Mouse (Mus musculus) liver, adult 2 months (tissue): ENCODE results near the gene Abhd6. TPM values are rescaled to one million over a fixed set of nuclear protein-coding genes. Genes with fewer than 3 reads are reported as not detected.

Source experiments
- DNase-seq: peaks from one replicate; pipeline ENCODE4 v3.0.0-alpha.2; 2011; ENCODE audit warnings: low read depth, low spot score; ENCODE audit errors: extremely low read depth
- H3K27ac ChIP-seq: fragments of 200-500 bp; replicated peaks from 2 replicates; pipeline ENCODE4 v1.5.1; 2012; ENCODE audit warnings: low read depth, mild to moderate bottlenecking, control low read depth, inconsistent platforms, low read length; ENCODE audit not compliant: insufficient read depth
- H3K27me3 ChIP-seq: fragments of 200-500 bp; 2 replicates; pipeline ENCODE4 v1.6.1; 2012; ENCODE audit warnings: mild to moderate bottlenecking, moderate library complexity, low read length, inconsistent platforms; ENCODE audit not compliant: control insufficient read depth, insufficient read depth
- H3K36me3 ChIP-seq: fragments of 200-500 bp; 2 replicates; pipeline ENCODE4 v1.6.1; 2012; ENCODE audit warnings: low read length, inconsistent platforms; ENCODE audit not compliant: control insufficient read depth, insufficient read depth
- H3K4me1 ChIP-seq: fragments of 200-500 bp; 2 replicates; pipeline ENCODE4 v1.6.1; 2011; ENCODE audit warnings: low read length; ENCODE audit not compliant: control insufficient read depth, insufficient read depth
- H3K4me3 ChIP-seq: fragments of 200-500 bp; 2 replicates; pipeline ENCODE4 v1.5.1; 2011; ENCODE audit warnings: low read depth, mild to moderate bottlenecking, control low read depth, low read length, moderate library complexity; ENCODE audit not compliant: insufficient read depth
- H3K79me2 ChIP-seq: fragments of 200-500 bp; 2 replicates; pipeline ENCODE4 v1.6.1; 2012; ENCODE audit warnings: inconsistent platforms, mild to moderate bottlenecking, low read length, moderate library complexity; ENCODE audit not compliant: control insufficient read depth, insufficient read depth
- H3K9ac ChIP-seq: fragments of 200-500 bp; 2 replicates; pipeline ENCODE4 v1.6.1; 2012; ENCODE audit warnings: low read depth, mild to moderate bottlenecking, control low read depth, inconsistent platforms, low read length
- CTCF ChIP-seq: fragments of 200-500 bp; IDR thresholded peaks from 2 replicates; pipeline ENCODE4 v1.5.1; 2011; ENCODE audit warnings: low read depth, low read length, control low read depth
- POLR2A ChIP-seq: fragments of 200-500 bp; IDR thresholded peaks from 2 replicates; pipeline ENCODE4 v1.6.1; 2011; ENCODE audit warnings: low read length, control low read depth; ENCODE audit not compliant: insufficient read depth; ENCODE audit errors: extremely low read depth
- WGBS: fragments of 180-500 bp; shearing (Covaris S2); methylation state at CpG from one replicate; pipeline ENCODE4 v1.1.7; 2018; 5-methylcytosine and 5-hydroxymethylcytosine counted together
- polyA plus RNA-seq: library from polyadenylated mRNA; depleted of rRNA; stranded (reverse); fragments of >200 nt; gene quantifications from 2 replicates; pipeline ENCODE4 v1.2.3, GENCODE M21; 2012
- total RNA-seq: library from RNA; depleted of rRNA; stranded (reverse); fragments of >200 nt; gene quantifications from 2 replicates; pipeline ENCODE4 v1.2.3, GENCODE M21; 2014

Abhd6 gene
- total and polyA plus RNA-seq, 2 experiments, result 29.2 to 39.6 TPM

DNA sequence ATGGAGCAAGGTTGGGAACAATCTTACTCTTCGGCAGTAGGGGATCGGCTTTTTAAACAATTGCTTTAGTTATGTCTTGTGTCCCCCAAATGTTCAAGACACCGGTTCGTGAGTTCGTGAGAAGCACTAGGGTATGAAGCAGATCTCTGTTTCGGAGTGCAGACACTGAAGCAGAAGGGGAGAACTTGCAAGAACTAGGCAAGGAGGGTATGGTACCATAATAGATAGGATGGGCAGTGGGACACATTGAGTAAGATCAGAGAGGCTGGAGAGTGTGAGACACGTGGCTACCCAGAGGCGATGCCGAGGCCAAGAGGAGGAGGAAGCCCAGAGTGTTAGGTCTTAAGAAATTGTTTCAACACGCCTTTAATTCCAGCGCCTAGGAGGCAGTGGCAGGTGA, 78.0 kb downstream of the Abhd6 start:
- Histone ChIP-seq H3K4me1 (peaks cover 5% of the 10 kb centered on the region), H3K36me3 (peaks cover 16% of the 10 kb centered on the region), H3K4me3 (peak overlapping the region; percentile 88), H3K9ac (peak overlapping the region; percentile 92), H3K27ac (peak overlapping the region; percentile 97), H3K79me2 (peaks cover 9% of the 10 kb centered on the region), H3K27me3 (no peaks in the 10 kb centered on the region)
- WGBS, result 1% methylated on average over 11 of the region's 11 CpGs
- no peak for DNase-seq
- no peak for TF ChIP-seq CTCF
- TF ChIP-seq POLR2A, result no peak

DNA sequence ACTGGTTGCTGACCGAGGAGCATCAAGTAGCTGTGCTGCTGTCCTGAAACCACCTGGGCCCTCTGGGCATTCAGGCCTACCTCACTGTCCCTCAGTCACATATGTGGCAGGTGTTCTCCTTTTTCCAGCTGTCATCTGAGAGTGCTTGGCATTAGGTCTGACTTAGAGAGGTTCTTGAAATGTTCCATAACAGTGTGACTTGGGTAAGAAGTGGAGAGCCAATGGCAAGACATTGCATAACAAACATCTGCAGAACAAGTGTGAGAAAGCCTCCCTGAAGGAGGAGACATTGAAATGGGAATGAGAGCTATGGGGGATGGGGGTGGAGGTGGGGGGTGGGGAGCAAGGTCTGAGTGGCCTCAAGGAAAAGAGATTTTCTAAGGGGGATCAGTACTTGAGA, 80.2 kb downstream of the Abhd6 start:
- Histone ChIP-seq H3K79me2 (peaks cover 9% of the 10 kb centered on the region), H3K27me3 (no peaks in the 10 kb centered on the region), H3K4me3 (no peak overlapping the region), H3K27ac (no peak overlapping the region), H3K9ac (no peak overlapping the region), H3K4me1 (peaks cover 5% of the 10 kb centered on the region), H3K36me3 (peaks cover 33% of the 10 kb centered on the region)
- WGBS, result 94% methylated on average over 1 of the region's 1 CpGs
- DNase-seq, result no peak
- no peak for TF ChIP-seq POLR2A
- TF ChIP-seq CTCF, result no peak

DNA sequence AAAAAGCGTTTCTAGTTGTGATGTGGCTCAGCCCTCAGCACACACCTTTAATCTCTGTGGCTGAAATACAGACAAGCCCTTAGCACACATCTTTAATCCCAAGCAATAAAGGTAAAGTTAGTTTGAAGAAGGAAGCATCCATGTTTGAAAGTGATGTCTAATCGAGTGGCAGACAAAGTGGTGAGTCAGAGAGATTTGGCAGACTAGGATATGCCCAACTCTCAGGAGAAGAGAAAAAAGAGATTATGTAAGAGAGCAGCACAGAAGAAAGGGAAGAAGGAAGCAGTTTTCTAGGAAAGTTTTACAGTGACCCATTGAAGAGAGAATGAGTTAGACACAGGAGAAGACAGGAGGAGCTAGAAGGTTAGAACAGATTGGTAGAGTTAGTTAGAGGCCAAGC, 86.3 kb downstream of the Abhd6 start:
- Histone ChIP-seq H3K4me1 (peaks cover 6% of the 10 kb centered on the region), H3K27ac (no peak overlapping the region), H3K9ac (no peak overlapping the region), H3K4me3 (no peak overlapping the region), H3K79me2 (no peaks in the 10 kb centered on the region), H3K36me3 (peaks cover 53% of the 10 kb centered on the region), H3K27me3 (no peaks in the 10 kb centered on the region)
- DNase-seq, result no peak
- TF ChIP-seq CTCF, result no peak
- WGBS, result 90% methylated on average over 2 of the region's 2 CpGs

DNA sequence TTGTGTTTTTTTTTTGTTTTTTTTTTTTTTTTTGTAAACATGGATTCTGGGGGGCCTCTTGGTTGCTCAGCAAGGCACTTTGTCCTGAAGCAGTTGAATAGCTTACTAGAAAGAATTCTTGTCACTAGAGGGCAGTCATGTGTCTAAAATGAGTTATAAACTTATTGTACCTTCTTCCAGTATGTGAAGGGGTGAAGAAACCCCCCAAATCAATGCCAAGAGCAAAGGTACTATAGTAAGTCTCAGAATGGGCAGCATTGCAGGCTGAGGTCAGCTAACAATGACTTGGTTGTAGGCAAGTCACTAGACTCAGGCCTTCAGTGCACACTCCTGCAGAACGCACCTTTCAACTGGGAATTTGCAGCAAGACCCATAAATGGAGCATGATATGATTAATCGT, 89.9 kb downstream of the Abhd6 start:
- TF ChIP-seq CTCF, result peak; percentile 43
- no peak for TF ChIP-seq POLR2A
- H3K27me3 ChIP-seq, result no peaks in the 10 kb centered on the region
- H3K36me3 ChIP-seq, result peaks cover 29% of the 10 kb centered on the region
- no peak overlapping the region for H3K9ac ChIP-seq
- H3K4me1 ChIP-seq, result peaks cover 16% of the 10 kb centered on the region
- H3K27ac ChIP-seq, result no peak overlapping the region
- H3K4me3 ChIP-seq, result no peak overlapping the region
- 77% methylated on average over 2 of the region's 2 CpGs for WGBS
- peak; percentile 61 for DNase-seq
- H3K79me2 ChIP-seq, result no peaks in the 10 kb centered on the region

DNA sequence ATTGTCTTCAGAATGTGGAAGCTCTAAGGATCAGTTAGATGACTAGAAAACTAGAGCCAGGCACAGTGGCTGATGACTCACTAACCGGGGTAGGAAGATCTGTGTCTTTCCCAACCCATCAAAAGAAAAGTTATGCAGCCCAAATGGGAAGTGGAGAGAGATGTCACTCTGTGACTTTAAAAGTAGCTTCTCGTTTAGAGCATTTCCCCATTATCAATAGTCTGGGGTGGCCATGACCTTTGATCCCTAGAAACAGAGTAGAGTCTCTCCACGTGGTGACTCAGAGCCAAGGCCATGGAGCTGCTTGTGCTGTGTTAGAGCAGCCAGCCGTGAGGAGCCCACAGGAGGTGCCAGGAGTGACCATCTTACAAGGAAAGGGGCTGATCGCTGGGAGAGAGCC, 90.7 kb downstream of the Abhd6 start:
- peaks cover 24% of the 10 kb centered on the region for H3K36me3 ChIP-seq
- no peaks in the 10 kb centered on the region for H3K27me3 ChIP-seq
- H3K79me2 ChIP-seq, result peaks cover 4% of the 10 kb centered on the region; the same call in 1 of the 2 replicates
- peak; percentile 83 for DNase-seq
- H3K4me3 ChIP-seq, result no peak overlapping the region
- peaks cover 16% of the 10 kb centered on the region for H3K4me1 ChIP-seq
- no peak for TF ChIP-seq CTCF
- TF ChIP-seq POLR2A, result no peak
- peak overlapping the region; percentile 55 for H3K27ac ChIP-seq
- 22% methylated on average over 5 of the region's 5 CpGs for WGBS
- no peak overlapping the region for H3K9ac ChIP-seq

DNA sequence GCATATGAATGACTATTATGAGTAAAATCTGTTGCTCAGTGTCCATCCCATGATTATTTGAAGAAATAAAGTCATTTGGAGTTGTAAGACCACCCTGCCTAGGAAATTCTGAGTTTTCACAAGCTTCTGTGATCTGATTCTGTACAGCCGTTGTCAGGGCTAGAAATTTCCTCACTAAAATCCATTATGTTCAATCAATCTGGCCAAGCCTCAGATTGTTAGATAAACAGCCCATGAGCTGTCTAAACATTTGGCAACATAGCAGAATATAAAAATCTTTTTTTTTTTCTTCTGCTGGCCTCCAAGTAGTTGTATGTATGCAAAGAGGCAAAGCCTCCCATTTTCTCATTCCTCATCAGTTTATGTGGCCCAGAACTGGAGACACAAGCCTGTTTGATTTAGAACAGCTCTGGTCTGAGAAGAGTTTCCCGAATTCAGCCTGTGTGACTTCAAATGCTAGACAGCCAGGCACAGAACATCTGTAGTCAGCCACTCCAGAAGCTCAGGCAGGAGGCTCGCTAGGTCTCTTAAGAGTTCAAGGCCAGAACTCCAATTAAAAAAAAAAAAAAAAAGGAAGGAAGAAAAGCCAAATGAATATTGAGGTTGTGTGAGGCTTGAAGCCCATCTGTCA, 92.3 kb downstream of the Abhd6 start:
- Histone ChIP-seq H3K27me3 (no peaks in the 10 kb centered on the region), H3K27ac (peak overlapping the region; percentile 93), H3K79me2 (peaks cover 9% of the 10 kb centered on the region; the same call in 1 of the 2 replicates), H3K4me3 (no peak overlapping the region), H3K36me3 (peaks cover 11% of the 10 kb centered on the region), H3K9ac (no peak overlapping the region; the same call in 1 of the 2 replicates), H3K4me1 (peaks cover 21% of the 10 kb centered on the region)
- peak; percentile 67 for DNase-seq
- TF ChIP-seq POLR2A (no peak), CTCF (no peak)
- 2% methylated on average over 3 of the region's 3 CpGs for WGBS
